Mouse (Mus musculus) erythroblast, embryonic 14.5 days (primary cell): ENCODE results near the gene Mbnl2.

Experiments
- GATA1 ChIP-seq: IDR thresholded peaks from 2 replicates; pipeline ENCODE4 v1.6.1; 2012; ENCODE audit warnings: low read length, inconsistent platforms, mixed read lengths
- TAL1 ChIP-seq: IDR thresholded peaks from 3 replicates; pipeline ENCODE4 v1.6.1; 2012; ENCODE audit warnings: low read length, inconsistent platforms, mixed read lengths

- no peak for TF ChIP-seq GATA1
- TF ChIP-seq TAL1: no peak
These were observed 35.3 kb upstream of the Mbnl2 start for GRCm38 (mm10) chr14:120240209-120240608.
